Mouse (Mus musculus) stomach, postnatal 0 days (tissue): ENCODE measurements around the gene Vmn1r119.
"Not testable (repeated sequence)": the region's sequence is repeated elsewhere in the genome, so short reads cannot be mapped to it uniquely, and the experiment has no call there.

Source experiments
- CTCF ChIP-seq: IDR thresholded peaks from 2 replicates; pipeline ENCODE4 v1.5.1; 2016; ENCODE audit warnings: antibody characterized with exemption, low read depth, mild to moderate bottlenecking, moderate library complexity
- EP300 ChIP-seq: optimal IDR thresholded peaks from 2 replicates; pipeline ENCODE3; 2016; ENCODE audit warnings: antibody characterized with exemption

DNA sequence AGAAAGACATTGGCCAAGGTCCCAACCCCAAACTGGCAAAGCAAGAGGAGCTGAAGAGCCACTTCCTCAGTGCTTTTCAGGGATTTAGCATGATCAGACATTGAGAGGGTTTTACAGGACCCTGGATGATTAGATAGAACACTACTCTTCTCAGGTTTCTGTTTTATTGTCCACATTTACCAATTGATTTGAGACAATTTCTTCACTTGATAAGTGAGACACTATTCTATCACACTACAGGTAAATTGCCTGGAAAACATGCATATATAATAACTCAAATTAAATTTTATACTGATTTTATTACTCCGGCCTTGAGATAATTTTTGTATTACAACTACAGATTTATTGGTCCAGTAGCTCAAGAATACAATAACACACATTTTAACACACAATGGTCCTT lies 41.4 kb upstream of the Vmn1r119 start, which contains the start of gene Vmn1r120:
- TF ChIP-seq CTCF, EP300: not testable (repeated sequence)
